ENCODE assay signal across 8 mouse cellular contexts in the genomic region with DNA sequence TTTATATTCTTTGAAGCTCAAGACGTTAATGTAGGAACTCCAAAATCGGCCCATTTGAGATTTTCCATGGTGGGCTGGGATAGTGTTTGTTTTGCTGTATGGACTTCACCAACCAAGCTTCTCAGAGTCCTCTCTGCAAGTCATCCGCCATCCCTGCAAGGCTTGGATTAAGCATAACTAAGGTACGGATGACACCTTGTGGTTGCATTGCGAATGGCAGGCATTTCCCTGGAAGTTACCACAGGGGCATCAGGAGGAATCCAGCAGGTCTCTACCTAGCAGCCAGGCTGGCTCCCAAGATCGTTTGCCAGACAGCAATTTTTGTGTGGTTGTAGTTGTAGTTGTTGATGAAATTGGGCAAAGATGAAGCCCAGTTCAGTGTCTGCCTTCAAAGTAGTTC. TPM values are rescaled to one million over a fixed set of nuclear protein-coding genes. Genes with fewer than 3 reads are reported as not detected.
DNase-seq lines count a peak whose midpoint lies in the region; ATAC-seq and TF ChIP-seq lines count a peak whose summit lies in the region.

No protein-coding gene starts in this region.

- no peak overlapping the region for H3K4me2 ChIP-seq in CH12.LX (ENCODE audit: insufficient read depth, low read depth, poor library complexity, severe bottlenecking)
- H3K4me2 ChIP-seq in liver, embryonic 14.5 days (ENCODE audit: low read depth), result no peak overlapping the region

- in situ Hi-C loops in CH12.LX (cut with MboI; ENCODE audit: low pct_ligation_motif_present, low pct_unique_long_range_greater_than_20kb, low sequenced_read_pairs), result loop anchor here (5.0 kb wide), 1 partner anchor 463 kb away; no protein-coding TSS in a partner anchor

- H3K27me3 ChIP-seq in CH12.LX (replicated peaks), result no peaks in the 10 kb centered on the region
- peaks cover 43% of the 10 kb centered on the region for H3K27me3 ChIP-seq in liver, embryonic 14.5 days (ENCODE audit: control insufficient read depth, insufficient read depth, low read length)

- H3K27ac ChIP-seq in CH12.LX (ENCODE audit: insufficient read depth, low read depth), result no peak overlapping the region
- no peak overlapping the region for H3K27ac ChIP-seq in liver, embryonic 14.5 days

- no peak for TF ChIP-seq EP300 in CH12.LX (IDR thresholded peaks at IDR 0.05; ENCODE audit: low read length)
- TF ChIP-seq EP300 in liver, embryonic 14.5 days (IDR thresholded peaks at IDR 0.05; ENCODE audit: low read depth), result no peak

- dilution Hi-C loops in CH12.LX (cut with MboI; ENCODE audit: extremely low pct_ligation_motif_present, extremely low pct_unique_long_range_greater_than_20kb, low sequenced_read_pairs), result no loop called here

- no peaks in the 10 kb centered on the region for H3K4me1 ChIP-seq in CH12.LX (ENCODE audit: control insufficient read depth in 1 of 2, insufficient read depth in 2 of 2)
- H3K4me1 ChIP-seq in liver, embryonic 14.5 days (replicated peaks; ENCODE audit: control insufficient read depth in 2 of 2, insufficient read depth in 2 of 2, low read length in 1 of 2), result no peaks in the 10 kb centered on the region

- TF ChIP-seq RAD21 in CH12.LX (IDR thresholded peaks at IDR 0.05; ENCODE audit: low read depth, low read length), result peak; percentile 96

- WGBS in liver, embryonic 14.5 days (ENCODE audit: insufficient replicate concordance), result 6% methylated on average over 6 of the region's 6 CpGs

- no peaks in the 10 kb centered on the region for H3K36me3 ChIP-seq in CH12.LX (replicated peaks in 1 of 2; ENCODE audit: control insufficient read depth in 1 of 2, insufficient read depth in 1 of 2, low read length in 1 of 2)
- H3K36me3 ChIP-seq in liver, embryonic 14.5 days (replicated peaks; ENCODE audit: control insufficient read depth, insufficient read depth, low read depth), result no peaks in the 10 kb centered on the region

- H3K9ac ChIP-seq in CH12.LX (ENCODE audit: insufficient read depth, low read depth), result no peak overlapping the region
- H3K9ac ChIP-seq in liver, embryonic 14.5 days (replicated peaks), result no peak overlapping the region

- peak; percentile 73 to 96 for TF ChIP-seq CTCF in CH12.LX (conservative IDR thresholded peaks at IDR 0.05 in 1 of 2, IDR thresholded peaks at IDR 0.05 in 1 of 2; ENCODE audit: low read depth in 2 of 2, low read length in 2 of 2)
- peak; percentile 85 for TF ChIP-seq CTCF in liver, embryonic 14.5 days (IDR thresholded peaks at IDR 0.05; ENCODE audit: low read depth)

- H3K9me3 ChIP-seq in CH12.LX (replicated peaks; ENCODE audit: low read length), result peaks cover 4% of the 10 kb centered on the region
- no peaks in the 10 kb centered on the region for H3K9me3 ChIP-seq in liver, embryonic 14.5 days (ENCODE audit: control insufficient read depth, low read length)

- H3K4me3 ChIP-seq in CH12.LX (replicated peaks in 1 of 3; ENCODE audit: low read depth in 2 of 3, low read length in 2 of 3, poor library complexity in 1 of 3), result no peak overlapping the region
- H3K4me3 ChIP-seq in liver, embryonic 14.5 days (ENCODE audit: insufficient read depth in 1 of 2, low read depth in 2 of 2, low read length in 2 of 2), result no peak overlapping the region

- peak; percentile 75 for DNase-seq in CH12.LX (ENCODE audit: extremely low read depth)
- peak; percentile 84 for DNase-seq in adrenal gland, adult 2 months
- DNase-seq in embryo, embryonic 11 days, result peak; percentile 90
- DNase-seq in gastrocnemius, postnatal 4 days (ENCODE audit: low spot score in 2 of 2), result peak; percentile 68 to 82
- DNase-seq in kidney, postnatal 14 days, result peak; percentile 90
- DNase-seq in liver, embryonic 14.5 days (ENCODE audit: low read depth in 3 of 3, low spot score in 3 of 3), result peak; percentile 22 to 25 (median 23)
- DNase-seq in retina, adult 2 months (ENCODE audit: low read depth, low spot score), result peak; percentile 67
- peak; percentile 68 to 88 for DNase-seq in urinary bladder, adult 18-20 months (ENCODE audit: low spot score in 2 of 2)

- TF ChIP-seq POLR2A in CH12.LX (IDR thresholded peaks at IDR 0.05; ENCODE audit: low read depth, low read length), result no peak

- no peak for ATAC-seq in liver, embryonic 14.5 days (ENCODE audit: insufficient read depth)

- no peaks in the 10 kb centered on the region for H3K79me2 ChIP-seq in CH12.LX (replicated peaks; ENCODE audit: control insufficient read depth, extremely low read depth, insufficient read depth, poor library complexity, severe bottlenecking)

TF ChIP-seq in CH12.LX, 34 proteins besides CTCF, POLR2A, EP300 and RAD21:
- peak; percentile 90 for TF ChIP-seq SMC3 (IDR thresholded peaks at IDR 0.05; ENCODE audit: low read depth, low read length)
- no peak for TF ChIP-seq JUND (conservative IDR thresholded peaks at IDR 0.05; ENCODE audit: low read depth, low read length)
- TF ChIP-seq CHD1 (IDR thresholded peaks at IDR 0.05; ENCODE audit: low read depth, low read length), result no peak
- no peak for TF ChIP-seq ETS1 (conservative IDR thresholded peaks at IDR 0.05; ENCODE audit: low read depth, low read length)
- peak; percentile 73 for TF ChIP-seq ZC3H11A (IDR thresholded peaks at IDR 0.05; ENCODE audit: low read depth, low read length)
- TF ChIP-seq GABPA (IDR thresholded peaks at IDR 0.05; ENCODE audit: insufficient replicate concordance, low read depth, low read length), result no peak
- no peak for TF ChIP-seq PAX5 (IDR thresholded peaks at IDR 0.05; ENCODE audit: low read length)
TF ChIP-seq in CH12.LX: peak in this region for 2.

RNA-seq across cellular contexts. Expression of a gene that starts 2.0 kb away (rescaled TPM):
- total RNA-seq in CH12.LX (2012; rRNA removed) (not detected in 2 replicates), CH12.LX (2014; rRNA removed) (not detected in 2 replicates)
- not detected in 2 replicates for polyA plus RNA-seq in CH12.LX (2012; ENCODE audit: insufficient read length, low read depth)
- total RNA-seq in adrenal gland, adult 2 months (2021), result under 1 TPM; 0.12 to 0.14 TPM
- 0.04 and 0.34 TPM in 2 replicates for polyA plus RNA-seq in adrenal gland, adult 2 months (2012; rRNA removed)
- total RNA-seq in gastrocnemius, postnatal 4 days (2021), result 10 to 100 TPM; 14.8 to 16.2 TPM
- 0.02 and 0.07 TPM in 2 replicates for polyA plus RNA-seq in liver, embryonic 14.5 days (2012; rRNA removed)
- polyA plus RNA-seq in liver, embryonic 14.5 days (2014; fragmentation: Nextera tagmentation; extraction: Ambion mirVana), result 0.04 and 0.11 TPM in 2 replicates

RNA-seq across cellular contexts. Expression of a gene that starts 18.1 kb away (rescaled TPM):
- total RNA-seq in CH12.LX (2012; rRNA removed), result not detected in 2 replicates
- total RNA-seq in CH12.LX (2014; rRNA removed), result not detected in 2 replicates
- polyA plus RNA-seq in CH12.LX (2012; ENCODE audit: insufficient read length, low read depth), result not detected in 2 replicates
- total RNA-seq in adrenal gland, adult 2 months (2021), result 1 to 10 TPM; 4.6 to 4.9 TPM
- 3.4 and 3.5 TPM in 2 replicates for polyA plus RNA-seq in adrenal gland, adult 2 months (2012; rRNA removed)
- total RNA-seq in gastrocnemius, postnatal 4 days (2021), result 10 to 100 TPM; 12.6 to 15.4 TPM
- polyA plus RNA-seq in liver, embryonic 14.5 days (2012; rRNA removed), result 0.29 and 0.38 TPM in 2 replicates
- polyA plus RNA-seq in liver, embryonic 14.5 days (2014; fragmentation: Nextera tagmentation; extraction: Ambion mirVana), result 0.33 and 0.49 TPM in 2 replicates

Comparison
In these comparisons a context has a peak if more than half of its experiments do, and no peak if none do; other contexts are left out.
1. DNase-seq: peak in every context shown above with its lines; median percentile 90 in embryo, embryonic 11 days; 90 in kidney, postnatal 14 days; 84 in adrenal gland, adult 2 months; 78 in urinary bladder, adult 18-20 months; 75 in CH12.LX; 75 in gastrocnemius, postnatal 4 days; 67 in retina, adult 2 months; 23 in liver, embryonic 14.5 days.
2. RNA of a gene that starts 2.0 kb away (total RNA-seq): 14.8 to 16.2 TPM in gastrocnemius, postnatal 4 days; 0.12 to 0.14 TPM in adrenal gland, adult 2 months and not detected in CH12.LX; every median in the first group is over 10 times any median in the second.
3. RNA of a gene that starts 18.1 kb away (total RNA-seq): 12.6 to 15.4 TPM in gastrocnemius, postnatal 4 days and 4.6 to 4.9 TPM in adrenal gland, adult 2 months; not detected in CH12.LX; every median in the first group is over 4 times any median in the second.